Mouse (Mus musculus) heart, embryonic 13.5 days (tissue): Measurements from ENCODE around the gene Rgl3. TPM values are rescaled to one million over a fixed set of nuclear protein-coding genes. Genes with fewer than 3 reads are reported as not detected.

Source experiments
- ATAC-seq: fragments of 200-750 bp; cut with Nextera tagmentation; 2 replicates; pipeline ENCODE4 v1.8.0; 2017; ENCODE audit warnings: moderate TSS enrichment; ENCODE audit not compliant: insufficient number of reproducible peaks, low FRiP score, low TSS enrichment; ENCODE audit errors: extremely low read depth
- H3K27ac ChIP-seq: fragments of 300-500 bp; sonication (generic); replicated peaks from 2 replicates; pipeline ENCODE4 v1.5.1; 2015; ENCODE audit warnings: moderate library complexity, mild to moderate bottlenecking, inconsistent platforms
- H3K27me3 ChIP-seq: fragments of 300-500 bp; sonication (generic); replicated peaks from 2 replicates; pipeline ENCODE4 v1.6.1; 2015; ENCODE audit warnings: mild to moderate bottlenecking, inconsistent platforms
- H3K36me3 ChIP-seq: fragments of 300-500 bp; sonication (generic); 2 replicates; pipeline ENCODE4 v1.6.1; 2015; ENCODE audit warnings: mild to moderate bottlenecking, inconsistent platforms
- H3K4me1 ChIP-seq: fragments of 300-500 bp; sonication (generic); 2 replicates; pipeline ENCODE4 v1.6.1; 2015; ENCODE audit warnings: inconsistent platforms
- H3K4me2 ChIP-seq: fragments of 300-500 bp; sonication (generic); 2 replicates; pipeline ENCODE4 v1.6.1; 2015; ENCODE audit warnings: inconsistent platforms, mild to moderate bottlenecking, moderate library complexity
- H3K4me3 ChIP-seq: fragments of 300-500 bp; sonication (generic); 2 replicates; pipeline ENCODE4 v1.5.1; 2015; ENCODE audit warnings: moderate library complexity, mild to moderate bottlenecking, inconsistent platforms
- H3K9ac ChIP-seq: fragments of 300-500 bp; sonication (generic); 2 replicates; pipeline ENCODE4 v1.6.1; 2015; ENCODE audit warnings: inconsistent platforms, mild to moderate bottlenecking, moderate library complexity
- H3K9me3 ChIP-seq: fragments of 300-500 bp; sonication (generic); 2 replicates; pipeline ENCODE4 v1.6.1; 2016; ENCODE audit warnings: inconsistent platforms
- WGBS: fragments of 180-500 bp; shearing (Covaris S2); methylation state at CpG from one replicate; pipeline ENCODE4 v1.1.7; 2015; ENCODE audit warnings: mixed read lengths; 5-methylcytosine and 5-hydroxymethylcytosine counted together
- polyA plus RNA-seq: library from polyadenylated mRNA; unstranded; fragments of >200 nt; fragmentation: Nextera tagmentation; extraction: Ambion mirVana; gene quantifications from 2 replicates; pipeline ENCODE4 v1.2.1, GENCODE M21; 2015

Gene Rgl3
- polyA plus RNA-seq, 1 experiment from 2014 or later = 0.71 TPM

GRCm38 (mm10) chr9:22003163-22003554 lies 13.9 kb upstream of the Rgl3 start:
- no peak for ATAC-seq
- Histone ChIP-seq H3K36me3 (peaks cover 43% of the 10 kb centered on the region), H3K27ac (peak overlapping the region; percentile 68), H3K4me2 (peak overlapping the region; percentile 93), H3K27me3 (peaks cover 16% of the 10 kb centered on the region; the same call in 1 of the 2 replicates), H3K9ac (peak overlapping the region; percentile 85), H3K4me3 (peak overlapping the region; percentile 75), H3K9me3 (no peaks in the 10 kb centered on the region), H3K4me1 (peaks cover 22% of the 10 kb centered on the region)
- WGBS = under 1% methylated on average over 18 of the region's 18 CpGs

GRCm38 (mm10) chr9:22002194-22003162 lies 13.2 kb upstream of the Rgl3 start, which contains the start of the genes Ccdc151 and Prkcsh:
Gene Ccdc151 (minus strand): TSS chr9:22002634.
Gene Prkcsh (plus strand): TSS chr9:22002806.
- Histone ChIP-seq H3K9me3 (no peaks in the 10 kb centered on the region), H3K4me2 (peak within 1 kb of the TSS; percentile 93), H3K27me3 (peaks cover 22% of the 10 kb centered on the region), H3K27ac (peak within 1 kb of the TSS; percentile 68), H3K4me1 (peaks cover 22% of the 10 kb centered on the region), H3K4me3 (peak within 1 kb of the TSS; percentile 75), H3K36me3 (peaks cover 37% of the 10 kb centered on the region), H3K9ac (peak within 1 kb of the TSS; percentile 85)
- WGBS = 7% methylated on average over 57 of the region's 57 CpGs
- ATAC-seq = peak; percentile 99

- no peak overlapping the region for H3K27ac ChIP-seq
- peaks cover 28% of the 10 kb centered on the region for H3K36me3 ChIP-seq
- peaks cover 22% of the 10 kb centered on the region for H3K4me1 ChIP-seq
- ATAC-seq = no peak
- WGBS = 82% methylated on average over 4 of the region's 4 CpGs
- H3K4me3 ChIP-seq = no peak overlapping the region
- H3K27me3 ChIP-seq = peaks cover 24% of the 10 kb centered on the region
- no peaks in the 10 kb centered on the region for H3K9me3 ChIP-seq
- H3K4me2 ChIP-seq = no peak overlapping the region
- H3K9ac ChIP-seq = no peak overlapping the region
Observed at GRCm38 (mm10) chr9:22001633-22002032, 12.4 kb upstream of the Rgl3 start.

- Histone ChIP-seq H3K9ac (no peak overlapping the region), H3K27ac (no peak overlapping the region), H3K36me3 (peaks cover 15% of the 10 kb centered on the region), H3K9me3 (no peaks in the 10 kb centered on the region), H3K27me3 (peaks cover 26% of the 10 kb centered on the region), H3K4me3 (no peak overlapping the region), H3K4me2 (no peak overlapping the region), H3K4me1 (peaks cover 22% of the 10 kb centered on the region)
- WGBS = 85% methylated on average over 6 of the region's 6 CpGs
- ATAC-seq = no peak
Observed at GRCm38 (mm10) chr9:22000296-22000695, 11.1 kb upstream of the Rgl3 start.

GRCm38 (mm10) chr9:21996178-21996867 lies 7.1 kb upstream of the Rgl3 start:
- no peak for ATAC-seq
- Histone ChIP-seq H3K36me3 (no peaks in the 10 kb centered on the region), H3K4me3 (no peak overlapping the region), H3K27me3 (peaks cover 62% of the 10 kb centered on the region), H3K9me3 (no peaks in the 10 kb centered on the region), H3K4me1 (no peaks in the 10 kb centered on the region), H3K27ac (no peak overlapping the region), H3K9ac (no peak overlapping the region), H3K4me2 (no peak overlapping the region)
- WGBS = 76% methylated on average over 3 of the region's 3 CpGs

GRCm38 (mm10) chr9:21992227-21992626 lies 3.0 kb upstream of the Rgl3 start:
- Histone ChIP-seq H3K36me3 (no peaks in the 10 kb centered on the region), H3K4me1 (peaks cover 23% of the 10 kb centered on the region), H3K4me2 (no peak overlapping the region), H3K9me3 (no peaks in the 10 kb centered on the region), H3K27me3 (peaks cover 81% of the 10 kb centered on the region), H3K9ac (no peak overlapping the region), H3K27ac (no peak overlapping the region), H3K4me3 (no peak overlapping the region)
- ATAC-seq = no peak
- WGBS = 75% methylated on average over 4 of the region's 4 CpGs

- Histone ChIP-seq H3K27me3 (peaks cover 99% of the 10 kb centered on the region), H3K36me3 (no peaks in the 10 kb centered on the region), H3K27ac (no peak overlapping the region), H3K9me3 (no peaks in the 10 kb centered on the region), H3K4me2 (peak overlapping the region; percentile 88), H3K9ac (peak overlapping the region; percentile 75), H3K4me3 (peak overlapping the region; percentile 58), H3K4me1 (peaks cover 23% of the 10 kb centered on the region)
- ATAC-seq = no peak
- 2% methylated on average over 32 of the region's 32 CpGs for WGBS
Observed at GRCm38 (mm10) chr9:21988421-21989101, 685 bp downstream of the Rgl3 start.

- 5% methylated on average over 36 of the region's 36 CpGs for WGBS
- Histone ChIP-seq H3K36me3 (no peaks in the 10 kb centered on the region), H3K4me3 (peak overlapping the region; percentile 58), H3K4me1 (peaks cover 23% of the 10 kb centered on the region), H3K27me3 (peaks cover 99% of the 10 kb centered on the region), H3K27ac (no peak overlapping the region), H3K4me2 (peak overlapping the region; percentile 88), H3K9ac (0 out of 2 replicates have a peak overlapping the region, but pooled peaks have one; percentile 75), H3K9me3 (no peaks in the 10 kb centered on the region)
- no peak for ATAC-seq
Observed at GRCm38 (mm10) chr9:21987592-21988342, 1.5 kb downstream of the Rgl3 start.

- Histone ChIP-seq H3K4me2 (no peak overlapping the region), H3K9ac (no peak overlapping the region), H3K27me3 (peaks cover 94% of the 10 kb centered on the region), H3K27ac (no peak overlapping the region), H3K4me1 (peaks cover 12% of the 10 kb centered on the region), H3K9me3 (no peaks in the 10 kb centered on the region), H3K4me3 (no peak overlapping the region), H3K36me3 (no peaks in the 10 kb centered on the region)
- ATAC-seq = no peak
- WGBS = 14% methylated on average over 3 of the region's 3 CpGs
Observed at GRCm38 (mm10) chr9:21983911-21984310, 5.3 kb downstream of the Rgl3 start.

GRCm38 (mm10) chr9:21978398-21979128 lies 10.7 kb downstream of the Rgl3 start:
- no peaks in the 10 kb centered on the region for H3K9me3 ChIP-seq
- no peaks in the 10 kb centered on the region for H3K4me1 ChIP-seq
- H3K27ac ChIP-seq = no peak overlapping the region
- WGBS = 80% methylated on average over 4 of the region's 4 CpGs
- H3K36me3 ChIP-seq = no peaks in the 10 kb centered on the region
- no peak overlapping the region for H3K4me3 ChIP-seq
- H3K27me3 ChIP-seq = peaks cover 42% of the 10 kb centered on the region
- no peak overlapping the region for H3K9ac ChIP-seq
- ATAC-seq = no peak
- no peak overlapping the region for H3K4me2 ChIP-seq
